Mouse (Mus musculus) megakaryocyte, adult 5-6 weeks (primary cell): Measurements from ENCODE around the gene Eefsec. TPM values are rescaled to one million over a fixed set of nuclear protein-coding genes. Genes with fewer than 3 reads are reported as not detected.

Experiments used
- ATAC-seq: 2 replicates; pipeline ENCODE4 v1.8.0; 2016; ENCODE audit warnings: mild to moderate bottlenecking, inconsistent platforms; ENCODE audit not compliant: poor library complexity, severe bottlenecking
- total RNA-seq, 2 experiments: library from RNA; stranded (forward) in 1 of 2; stranded (reverse) in 1 of 2; fragments of 153-499, 151-499 nt in 1 of 2; fragments of 221-1000, 200-1000 nt in 1 of 2; gene quantifications; 2 replicates each; pipeline versions ENCODE4 v1.2.3 to v1.2.4; 2015 to 2017

Eefsec gene
- total RNA-seq, 2 experiments from 2014 or later = 7.0 to 11.2 TPM

DNA sequence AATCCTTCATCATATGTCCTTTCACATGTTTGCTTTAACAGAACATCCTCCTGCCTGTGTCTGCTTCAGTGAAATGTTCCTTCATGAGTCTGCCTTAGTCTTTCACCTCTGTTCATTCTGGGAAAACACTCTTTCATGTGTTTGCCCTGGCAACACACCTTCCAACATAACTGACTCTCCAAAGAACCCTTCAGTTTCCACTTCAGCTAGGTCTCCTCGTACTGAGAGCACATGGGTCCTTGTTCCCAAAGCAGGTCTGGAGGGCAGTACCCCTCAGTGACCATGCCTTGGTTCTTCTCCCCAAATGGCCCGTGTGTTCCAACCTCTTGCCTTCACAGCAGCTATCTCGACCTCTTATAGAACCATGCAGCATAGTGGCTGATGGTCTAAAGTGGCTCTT lies 179.3 kb downstream of the Eefsec start:
- no peak for ATAC-seq

DNA sequence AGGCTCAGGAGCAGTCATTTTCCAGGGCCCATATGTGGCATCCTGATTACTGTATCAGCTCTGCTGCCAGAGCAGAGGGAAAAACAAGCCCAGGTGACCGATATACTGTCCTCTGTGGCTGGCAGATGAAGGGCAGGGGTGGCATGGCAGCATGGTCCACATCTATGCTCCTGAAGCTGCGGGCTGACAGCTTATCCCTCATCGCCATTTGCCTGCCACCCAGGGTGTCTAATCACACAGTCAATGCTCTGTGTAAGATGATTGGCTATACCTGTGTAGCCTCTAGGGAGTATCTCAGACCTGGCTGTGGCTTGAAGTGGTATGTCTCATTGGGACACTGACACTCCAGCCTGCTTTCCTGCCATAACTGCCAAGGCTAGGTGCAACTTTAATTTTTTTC lies 180.3 kb downstream of the Eefsec start:
- no peak for ATAC-seq

DNA sequence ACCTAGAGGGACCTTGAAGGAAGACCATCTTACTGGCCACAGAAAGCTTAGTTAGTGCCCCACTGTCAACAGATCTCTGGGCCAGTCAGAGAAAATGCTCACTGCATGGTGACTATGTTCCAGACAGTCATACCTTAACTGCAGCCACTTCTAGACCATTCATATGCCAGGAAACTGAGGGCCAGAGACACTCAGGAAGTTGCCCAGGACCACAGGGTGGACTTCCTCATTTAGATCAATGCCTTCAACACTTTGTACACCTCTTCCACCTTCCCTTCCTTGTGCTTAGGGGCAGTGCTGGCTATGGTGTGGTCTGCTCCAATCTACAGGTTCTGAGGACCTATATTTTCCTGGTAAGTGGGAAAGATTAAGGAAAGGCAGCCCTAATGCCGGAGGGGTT lies 181.0 kb downstream of the Eefsec start:
- peak; percentile 77 for ATAC-seq

DNA sequence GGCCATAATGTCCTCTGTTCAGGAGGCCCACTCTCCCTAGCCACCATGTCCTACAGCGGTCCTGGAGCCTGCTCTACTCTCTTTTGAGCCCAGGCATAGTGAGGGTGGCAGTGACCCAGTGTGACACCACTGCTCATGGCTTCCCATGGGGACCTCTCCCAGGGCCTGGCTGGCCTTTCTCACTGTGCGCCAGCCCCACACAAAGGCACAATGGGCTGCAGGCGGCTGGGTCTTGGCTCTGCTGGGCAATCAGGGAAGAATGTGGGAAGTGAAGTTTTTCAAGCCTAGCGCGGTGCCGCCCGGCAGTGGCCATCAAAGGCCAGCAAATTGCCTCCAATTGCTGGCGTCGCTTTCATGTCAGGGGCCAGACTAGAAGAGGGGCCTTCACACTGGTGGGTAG lies 184.2 kb downstream of the Eefsec start:
- no peak for ATAC-seq

DNA sequence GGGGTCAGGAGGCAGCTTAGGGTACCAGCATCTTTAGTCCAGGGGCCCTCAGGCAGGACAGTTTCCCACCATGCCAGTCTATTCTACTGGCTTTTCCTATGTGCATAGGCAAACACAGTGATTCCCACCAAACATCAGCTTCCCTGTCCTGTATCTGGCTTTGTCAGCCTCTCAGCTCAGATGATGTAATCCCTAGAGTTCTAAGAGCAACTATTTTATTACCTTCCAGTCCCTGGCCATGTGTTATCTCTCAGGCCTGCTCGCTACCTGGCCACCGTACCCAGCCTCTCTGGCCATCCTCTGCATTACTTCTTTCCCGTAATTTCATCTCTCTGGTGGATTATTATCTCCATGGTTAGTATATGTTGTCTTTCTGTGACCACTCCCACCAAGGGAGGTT lies 185.7 kb downstream of the Eefsec start:
- no peak for ATAC-seq

DNA sequence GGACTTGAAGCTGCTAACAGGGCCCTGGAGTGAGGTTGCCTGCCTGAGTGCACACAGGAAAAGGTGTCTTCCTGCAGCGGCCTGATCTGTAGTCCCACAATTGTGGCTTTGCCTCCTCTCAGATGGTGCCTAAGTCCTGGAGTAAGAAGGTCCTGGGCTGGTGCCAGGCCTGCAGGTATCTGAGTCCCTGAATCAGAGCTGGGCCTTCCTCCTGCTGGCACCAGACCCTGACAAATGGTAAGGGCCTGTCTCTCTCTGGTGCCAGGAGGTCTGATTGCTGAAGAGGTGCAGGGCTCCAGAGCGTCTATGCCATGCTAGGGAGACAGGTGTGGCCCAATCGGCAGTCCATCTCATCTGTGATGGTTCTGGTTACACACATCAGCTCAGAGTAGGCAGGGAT lies 186.7 kb downstream of the Eefsec start:
- no peak for ATAC-seq

DNA sequence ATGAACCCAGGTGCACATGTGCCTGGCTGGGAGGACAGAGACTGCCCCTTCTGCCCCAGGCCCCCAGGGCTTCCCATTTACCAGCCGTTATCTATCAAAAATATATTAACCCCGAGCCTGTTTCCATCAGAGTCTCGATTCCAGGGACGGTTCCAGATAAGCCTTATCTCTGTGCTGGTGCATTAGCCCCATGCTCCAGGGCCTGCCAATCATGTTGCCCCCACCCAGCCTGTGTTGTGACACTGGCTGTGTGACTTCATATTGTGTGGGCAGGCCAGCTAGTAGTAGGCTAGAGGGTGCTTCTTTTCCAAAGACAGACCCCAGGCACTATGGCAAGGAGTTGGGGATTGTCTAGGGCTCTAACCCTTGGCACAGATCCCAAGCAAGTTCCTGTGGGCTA lies 190.9 kb downstream of the Eefsec start:
- ATAC-seq = no peak

DNA sequence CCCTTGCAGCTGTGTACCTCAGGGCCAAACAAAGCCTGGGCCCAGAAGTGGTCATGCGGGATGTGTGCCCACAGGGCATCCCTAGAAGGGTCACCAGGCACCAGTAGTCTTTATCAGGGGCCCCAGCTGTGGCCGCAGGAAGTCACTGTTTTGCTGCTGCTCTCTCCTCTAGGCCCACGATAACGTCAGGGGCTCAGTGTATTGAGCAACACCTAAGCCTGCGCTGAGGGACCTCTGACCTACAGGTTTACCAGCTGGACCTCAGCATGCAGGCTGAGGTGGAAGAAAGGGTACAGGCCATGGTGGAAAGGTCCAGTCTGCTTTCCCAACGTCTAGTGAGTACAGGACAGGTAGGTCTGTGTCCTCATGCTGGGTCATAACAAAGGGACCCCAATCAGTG lies 192.3 kb downstream of the Eefsec start:
- ATAC-seq = peak; percentile 49

DNA sequence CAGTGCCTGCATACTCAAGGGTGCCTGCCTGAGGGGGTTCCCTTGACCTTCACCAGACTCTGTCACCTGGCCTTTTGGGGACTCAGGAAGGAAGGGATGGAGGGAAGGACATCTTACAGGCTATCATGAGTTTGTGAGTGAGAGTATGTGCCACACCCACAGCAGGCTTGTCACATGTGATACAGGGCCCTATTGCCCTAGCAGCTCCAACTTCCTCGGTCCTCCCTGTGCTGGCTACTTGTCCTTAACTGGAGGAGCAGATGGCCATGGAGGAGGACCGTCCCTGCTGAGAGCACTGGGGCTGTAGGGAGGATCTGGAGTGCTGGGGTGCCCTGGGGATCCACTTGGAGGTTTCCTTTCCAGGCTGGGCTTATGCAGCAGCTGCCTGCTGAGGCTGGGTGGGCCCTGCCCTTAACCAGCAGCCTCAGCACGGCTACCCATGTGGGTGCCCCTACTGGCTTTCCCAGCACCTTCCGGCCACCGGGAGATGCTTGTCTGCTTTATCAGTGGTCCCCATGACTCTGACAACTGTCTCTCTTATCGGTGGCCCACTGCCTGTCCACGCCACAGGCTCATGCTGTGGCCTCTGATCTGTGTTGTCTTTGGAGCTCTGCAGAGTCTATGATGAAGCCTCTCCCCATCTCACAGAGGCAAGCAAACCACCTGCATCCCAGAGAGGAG lies 194.4 kb downstream of the Eefsec start:
- peak; percentile 66 for ATAC-seq

DNA sequence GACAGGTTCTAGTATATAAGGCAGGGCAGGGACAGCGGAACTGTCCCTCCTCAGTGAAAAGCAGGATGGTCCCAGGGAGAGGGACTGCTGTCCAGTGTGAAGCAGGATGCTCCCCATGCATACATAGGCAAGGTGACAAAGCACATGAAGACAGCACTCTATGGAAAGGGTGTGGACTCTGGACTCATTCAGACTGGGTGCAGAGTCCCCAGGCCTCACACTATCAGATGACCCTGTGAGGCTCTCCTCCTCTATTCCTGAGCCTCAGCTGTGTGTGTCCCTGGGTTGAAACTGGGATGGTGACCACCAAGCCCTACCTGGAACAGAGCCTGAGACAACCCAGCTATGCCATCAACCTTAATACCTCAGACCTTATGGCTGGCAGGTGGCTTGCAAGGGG lies 194.9 kb downstream of the Eefsec start:
- ATAC-seq = no peak

DNA sequence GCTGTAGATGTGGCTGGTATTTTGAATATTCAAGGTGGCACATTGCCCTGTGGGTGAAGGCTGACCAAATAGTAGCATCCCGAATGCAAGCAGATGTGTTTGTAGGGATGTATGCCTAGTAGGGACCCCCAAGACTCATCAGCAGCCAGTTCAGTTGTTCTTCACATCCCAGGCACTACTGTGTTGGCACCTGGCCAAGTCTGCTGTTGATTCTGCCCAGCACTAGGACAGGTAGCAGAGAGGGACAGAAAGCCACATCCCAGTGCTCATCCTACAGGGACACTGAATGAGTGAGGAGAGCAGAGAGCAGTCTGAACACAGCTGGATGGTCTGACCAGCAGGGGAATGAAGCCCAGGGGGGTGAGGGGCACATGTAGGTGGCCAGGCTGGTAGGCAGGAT lies 197.1 kb downstream of the Eefsec start:
- ATAC-seq = no peak

DNA sequence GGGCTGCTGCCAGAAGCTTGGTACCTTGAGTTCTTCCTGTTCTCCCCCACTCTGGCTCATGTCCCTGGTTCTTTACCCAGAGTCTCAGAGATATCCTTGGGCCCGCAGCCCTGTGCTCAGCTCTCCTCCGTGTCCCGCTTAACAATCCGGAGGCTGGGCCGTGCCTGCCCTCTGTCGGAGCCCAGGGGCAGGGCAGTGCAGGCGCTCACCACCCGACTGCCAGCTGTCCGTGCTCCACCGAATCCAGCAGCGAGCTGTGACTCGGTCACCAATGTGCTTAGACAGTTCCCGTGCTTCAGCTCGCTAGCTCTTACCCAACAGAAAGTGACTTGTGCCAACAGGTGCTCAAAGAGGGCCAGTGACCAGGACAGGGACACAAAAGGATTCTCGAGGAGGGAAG lies 203.7 kb downstream of the Eefsec start:
- peak; percentile 90 for ATAC-seq

DNA sequence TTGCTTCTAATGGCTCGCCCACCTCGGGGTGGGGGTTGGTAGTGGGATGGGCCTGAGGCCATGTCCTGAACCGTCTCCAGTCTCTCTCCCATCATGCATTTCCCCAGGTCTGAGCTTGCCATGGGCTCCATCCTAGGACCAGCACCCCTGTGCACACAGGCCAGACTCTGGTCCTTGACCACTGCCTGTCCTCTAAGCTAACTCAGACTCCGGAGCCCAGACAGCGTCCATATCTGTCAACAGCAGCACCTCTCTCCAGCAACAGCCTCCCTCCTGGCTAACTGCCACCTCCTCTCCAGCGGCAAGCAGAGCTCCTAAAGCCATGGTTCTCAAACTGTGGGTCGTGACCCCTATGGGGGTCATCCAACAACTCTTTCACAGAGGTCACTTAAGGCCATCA lies 209.8 kb downstream of the Eefsec start:
- no peak for ATAC-seq

DNA sequence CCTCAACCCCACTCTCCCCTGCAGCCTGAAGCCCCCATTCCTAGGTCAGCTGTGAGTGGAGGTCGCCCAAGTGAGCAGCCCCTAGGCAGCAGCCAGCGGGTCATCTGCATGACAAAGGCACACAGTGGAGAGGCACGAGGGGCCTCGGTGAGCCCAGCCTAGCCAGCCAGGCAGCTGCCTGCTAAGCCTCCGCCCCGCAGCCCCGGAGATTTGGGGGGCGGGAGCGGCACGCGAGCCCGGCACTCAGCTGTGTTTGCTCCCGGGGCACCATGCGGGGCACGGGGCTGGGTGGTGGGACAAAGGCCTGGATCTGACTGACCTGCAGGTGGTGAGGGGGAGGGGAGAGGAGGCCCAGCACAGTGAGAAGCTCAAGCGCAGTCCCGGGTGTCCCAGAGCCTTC lies 210.4 kb downstream of the Eefsec start:
- no peak for ATAC-seq

DNA sequence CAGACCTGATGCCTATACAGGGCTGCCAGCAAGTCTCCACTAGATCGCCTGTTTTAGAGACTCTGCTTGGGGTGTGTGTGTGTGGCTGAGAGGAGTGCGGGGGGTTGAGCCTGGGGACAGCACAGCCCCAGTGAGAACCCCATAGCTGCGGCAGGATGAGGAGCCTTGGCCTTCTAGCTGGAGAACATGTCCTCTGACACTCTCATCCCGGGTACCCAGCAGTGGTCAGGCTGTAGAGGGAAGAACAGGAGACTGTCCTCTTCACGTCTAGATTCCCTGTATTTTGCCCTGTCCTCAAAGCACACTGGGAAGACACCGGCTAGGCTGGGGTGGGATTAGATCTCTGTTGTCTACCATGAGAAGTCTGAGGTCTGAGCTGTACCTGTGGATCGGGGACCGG lies 210.9 kb downstream of the Eefsec start:
- no peak for ATAC-seq

DNA sequence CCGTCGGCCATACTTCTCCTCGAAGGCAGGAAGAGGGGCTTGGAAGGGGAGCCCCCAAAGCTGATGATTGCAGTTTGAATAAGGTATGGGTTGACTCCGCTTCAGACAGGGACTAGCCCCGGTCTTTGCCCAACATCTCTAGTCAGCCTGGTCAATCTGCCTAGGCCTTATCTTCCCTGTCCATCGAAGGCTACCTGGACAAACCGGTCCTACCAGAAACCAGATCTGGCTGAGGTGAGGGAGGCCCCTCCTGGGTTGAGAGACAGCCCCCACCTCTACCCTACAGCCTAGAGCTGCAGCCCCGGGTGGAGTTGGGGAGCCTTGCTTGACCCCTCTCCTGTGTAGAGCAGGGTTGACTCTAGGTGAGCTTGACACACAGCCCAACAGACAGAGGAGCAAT lies 212.3 kb downstream of the Eefsec start:
- no peak for ATAC-seq

DNA sequence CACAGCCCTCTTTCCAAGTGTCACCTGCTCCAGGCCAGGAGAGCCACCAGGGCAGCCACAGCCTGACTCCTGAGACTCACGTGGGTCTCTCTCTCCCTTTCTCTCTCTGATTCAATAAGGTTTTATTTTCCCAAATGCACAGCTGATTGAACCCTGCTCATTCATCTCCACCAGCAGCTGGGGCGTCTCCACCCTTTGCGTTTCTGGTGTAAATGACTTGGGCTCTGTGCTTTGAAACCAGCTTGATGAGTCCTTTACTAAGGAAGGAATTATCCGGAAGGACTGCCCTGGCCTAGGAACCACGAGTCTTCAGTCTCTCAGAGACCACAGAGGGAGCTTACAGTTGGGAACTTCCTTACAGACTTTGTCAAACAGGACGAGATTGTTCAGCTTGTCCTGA lies 214.1 kb downstream of the Eefsec start:
- no peak for ATAC-seq

DNA sequence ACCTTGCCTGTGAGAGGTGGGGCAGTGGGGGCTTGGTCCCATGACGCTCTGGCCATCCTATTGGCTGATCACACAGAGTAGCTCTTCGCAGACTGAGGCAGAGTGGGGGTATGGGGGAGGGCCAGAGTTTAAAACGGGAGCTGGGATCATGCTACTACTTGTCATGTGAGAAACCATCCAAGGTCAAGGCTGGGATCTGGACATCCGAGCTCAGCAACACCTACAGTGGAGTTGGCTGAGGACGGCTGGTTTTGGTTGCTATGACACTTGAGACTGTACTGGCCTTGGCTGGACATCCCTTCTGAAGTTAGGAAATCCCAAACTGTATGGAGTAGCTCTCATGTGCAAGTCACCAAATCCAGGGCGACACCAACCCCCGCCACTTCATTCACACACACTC lies 214.5 kb downstream of the Eefsec start:
- ATAC-seq = no peak

DNA sequence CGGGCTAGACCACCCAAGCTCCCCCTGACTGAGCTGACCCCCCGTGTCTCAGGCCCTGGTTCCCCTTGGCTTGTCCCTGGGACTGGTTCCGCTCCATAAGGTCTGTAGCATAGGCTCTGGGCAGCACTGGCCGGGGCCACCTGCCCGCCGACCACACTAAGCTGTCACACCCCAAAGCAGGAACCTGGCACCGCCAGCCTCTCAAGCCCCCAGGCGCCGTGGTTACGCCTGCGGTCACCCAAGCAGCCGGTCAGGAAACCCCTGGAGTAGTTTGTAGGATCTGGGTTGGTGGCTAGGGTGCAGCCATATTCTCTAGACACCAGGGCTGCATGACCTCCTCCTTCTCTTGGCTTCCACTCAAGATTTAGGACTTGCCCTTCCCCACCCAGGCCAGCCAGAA lies 217.1 kb downstream of the Eefsec start:
- ATAC-seq = peak; percentile 47

DNA sequence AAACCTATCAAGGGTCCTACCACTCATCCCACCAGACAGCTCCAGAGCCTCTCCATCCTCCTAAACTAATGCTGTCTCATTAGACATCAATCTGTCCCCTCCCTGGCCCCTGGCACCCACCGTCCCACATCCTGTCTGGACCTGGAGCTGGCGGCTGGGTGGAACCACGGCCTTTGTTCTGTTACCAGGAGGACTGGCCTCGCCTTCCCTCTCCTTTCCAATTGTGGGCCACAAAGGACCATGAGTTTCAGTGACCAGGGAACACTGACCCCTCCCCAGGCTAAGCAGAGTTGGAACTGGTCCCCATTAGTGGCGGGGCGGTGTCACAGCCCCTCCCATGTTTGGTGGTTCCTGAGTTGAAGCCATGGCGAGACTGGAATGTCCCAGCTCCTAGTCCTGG lies 218.8 kb downstream of the Eefsec start:
- no peak for ATAC-seq

DNA sequence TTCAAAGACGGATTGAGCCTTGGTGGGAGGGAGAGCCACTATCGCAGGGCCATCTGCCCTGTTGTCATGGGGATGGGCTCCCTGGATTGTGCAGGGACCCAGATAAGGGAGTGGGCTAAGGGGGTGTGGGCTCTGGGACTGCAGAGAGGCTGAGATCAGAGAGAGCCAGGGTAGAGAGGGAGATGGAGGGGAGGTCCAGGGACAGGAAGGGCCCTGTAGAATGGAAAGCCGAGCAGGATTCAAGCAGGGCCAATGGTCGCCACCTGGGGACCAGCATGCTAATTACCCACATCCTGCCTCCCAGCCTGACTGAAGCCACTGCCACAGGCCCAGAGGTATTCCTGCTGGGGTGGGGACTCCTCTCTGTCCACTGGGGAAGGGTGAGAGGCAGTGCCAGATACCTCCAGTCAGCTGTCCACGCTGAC lies 219.8 kb downstream of the Eefsec start:
- ATAC-seq = no peak

DNA sequence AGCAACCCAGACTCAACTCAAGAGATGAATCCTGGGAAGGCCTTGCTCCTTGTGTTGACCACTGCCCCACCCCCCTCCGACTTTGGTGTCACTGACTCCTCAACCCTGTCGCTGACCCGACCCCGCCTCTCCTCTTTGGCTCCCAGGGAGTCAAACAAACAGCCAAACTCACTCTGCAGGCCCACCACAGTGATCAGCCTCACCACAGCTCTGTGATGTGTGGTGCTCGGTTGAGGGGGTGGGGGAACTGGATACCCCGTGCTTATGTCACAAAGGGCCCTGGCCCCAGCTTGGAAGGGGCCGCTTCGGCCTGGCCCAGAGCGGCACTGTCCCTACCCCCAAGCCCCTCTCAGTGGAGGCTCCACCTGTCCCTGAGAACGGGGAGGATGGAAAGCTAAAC lies 224.4 kb downstream of the Eefsec start, which contains the start of gene Dnajb8:
Gene Dnajb8 (plus strand): TSS at position 301 of the 400 bp plus-strand sequence.
- ATAC-seq = no peak

DNA sequence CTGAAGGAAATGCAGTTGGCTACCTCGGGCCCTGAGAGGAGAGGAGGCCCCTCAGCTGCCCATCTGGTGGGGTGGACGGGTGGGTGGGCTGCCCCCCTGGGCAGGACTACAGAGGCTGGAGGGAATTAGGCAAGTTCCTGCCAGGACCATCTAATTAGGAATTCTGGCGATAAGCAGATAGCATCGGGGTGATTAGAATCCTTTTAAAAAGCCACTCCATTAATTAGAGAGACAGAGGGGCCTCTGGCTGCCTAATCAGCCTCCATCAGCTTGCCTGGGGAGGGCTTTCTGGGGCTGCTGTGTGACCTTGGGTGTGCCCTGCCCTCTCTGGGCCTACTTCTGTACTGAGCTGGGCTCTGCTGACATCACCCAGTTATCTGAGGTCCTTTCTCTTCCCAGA lies 227.2 kb downstream of the Eefsec start:
- no peak for ATAC-seq
